Mouse (Mus musculus): Measurements from ENCODE around the gene Vgll4.

DNA sequence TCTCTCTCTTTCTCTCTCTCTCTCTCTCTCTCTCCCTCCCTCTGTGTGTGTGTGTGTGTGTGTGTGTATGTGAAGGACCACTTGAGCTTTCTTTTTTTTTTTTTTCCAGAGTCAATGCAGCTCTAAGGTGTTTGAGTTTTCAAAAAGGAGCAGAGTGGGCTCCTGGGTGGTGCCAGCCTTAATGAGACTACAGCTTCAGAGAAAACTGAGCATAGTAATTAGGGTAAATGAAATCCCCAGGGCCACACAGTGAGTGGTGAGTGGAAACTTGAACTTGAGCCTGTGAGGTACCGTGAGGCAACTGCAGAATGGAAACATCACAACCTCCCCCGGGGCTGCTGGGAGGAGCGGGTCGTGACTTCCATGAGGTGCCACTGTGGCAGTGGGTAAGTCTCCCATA, 22.1 kb upstream of the Vgll4 start:
- TF ChIP-seq GATA1 (IDR thresholded peaks at IDR 0.05; ENCODE audit: low read length) (no peak), TAL1 (IDR thresholded peaks at IDR 0.05; ENCODE audit: low read length) (no peak)

Data from erythroblast, embryonic 14.5 days (primary cell).